Mouse (Mus musculus) liver, adult 2 months (tissue): ENCODE data around the gene Melk.

Source experiments
- CTCF ChIP-seq: fragments of 200-500 bp; IDR thresholded peaks from 2 replicates; pipeline ENCODE4 v1.5.1; 2011; ENCODE audit warnings: low read depth, low read length, control low read depth
- POLR2A ChIP-seq: fragments of 200-500 bp; IDR thresholded peaks from 2 replicates; pipeline ENCODE4 v1.6.1; 2011; ENCODE audit warnings: low read length, control low read depth; ENCODE audit not compliant: insufficient read depth; ENCODE audit errors: extremely low read depth

DNA sequence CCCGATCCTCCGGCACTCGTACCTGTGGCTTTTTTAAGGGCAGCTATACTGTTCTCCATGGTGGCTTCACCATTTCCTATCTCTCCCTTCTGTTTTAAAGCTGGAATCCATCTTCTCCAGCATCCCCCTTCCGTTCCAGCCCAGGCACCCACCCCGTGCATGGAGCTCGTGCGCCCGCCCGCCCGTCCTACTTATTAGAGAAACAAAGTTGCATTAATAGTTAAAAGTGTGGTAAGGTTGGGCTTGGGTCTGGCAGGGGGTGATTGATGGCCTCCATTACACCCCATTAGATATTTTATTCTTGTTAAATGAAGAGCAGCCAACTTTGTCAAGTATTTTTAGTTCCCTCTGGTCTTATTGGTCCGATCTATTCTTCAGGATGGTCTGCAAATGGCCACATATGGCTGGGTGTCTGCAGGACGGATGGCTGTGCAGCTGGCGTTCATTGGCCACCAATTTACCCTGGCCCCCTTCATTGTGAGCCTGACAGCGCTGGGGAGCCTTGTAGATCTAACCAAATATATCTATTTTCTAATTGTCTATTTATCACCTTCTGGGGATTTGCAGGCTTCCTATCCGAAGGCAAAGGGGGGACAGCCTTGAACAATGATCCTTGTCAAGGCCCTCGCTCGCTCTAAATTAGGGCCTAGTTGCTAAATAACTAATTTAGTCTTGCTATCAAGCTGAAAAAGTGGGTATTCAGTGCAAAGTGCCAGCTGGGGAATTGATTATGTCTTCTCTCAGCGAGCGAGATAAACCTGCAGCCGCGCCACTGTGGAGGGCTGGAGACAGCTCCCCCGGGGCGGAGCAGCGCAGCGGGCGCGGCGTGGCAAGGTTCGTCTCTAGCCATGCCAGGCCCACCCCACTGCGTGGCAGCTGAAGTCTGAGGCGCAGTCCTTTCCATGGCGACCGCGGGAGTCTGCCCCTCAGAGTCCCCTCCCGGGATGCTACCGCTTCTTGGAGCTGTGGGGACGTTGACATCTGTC lies 91.8 kb downstream of the Melk start:
- no peak for TF ChIP-seq CTCF
- no peak for TF ChIP-seq POLR2A
